Mouse (Mus musculus) v-Abl transformed pro-B cells (cell line): ENCODE measurements around the gene Efhd2.

ENCODE experiments used
- in situ Hi-C, 2 experiments: fragments of 400-800 bp; cut with MboI; formaldehyde crosslinking; loops; one replicate each; pipeline ENCODE4 v1.15.1; 2025; ENCODE audit not compliant: unreplicated experiment in 2 of 2

Efhd2 gene

GRCm38 (mm10) chr4:141874601-141875460 lies at the start of gene Efhd2:
Efhd2 (minus strand) TSS chr4:141874920.
- in situ Hi-C loops: loop anchor here (25.0 kb wide), 3 partner anchors 1362 to 1537 kb away; partner anchors contain the start of genes Pramef8 (in 1 of the 2) and Pramel1 (in 1 of the 2)

GRCm38 (mm10) chr4:141923961-141924360 lies 49.2 kb upstream of the Efhd2 start:
- in situ Hi-C loops: no loop called here

GRCm38 (mm10) chr4:141920391-141920790 lies 45.7 kb upstream of the Efhd2 start:
- in situ Hi-C loops: no loop called here

- in situ Hi-C loops: no loop called here
Observed at GRCm38 (mm10) chr4:141917735-141918419, 43.2 kb upstream of the Efhd2 start.

GRCm38 (mm10) chr4:141914040-141914439 lies 39.3 kb upstream of the Efhd2 start:
- in situ Hi-C loops: no loop called here

GRCm38 (mm10) chr4:141913201-141913993 lies 38.7 kb upstream of the Efhd2 start:
- in situ Hi-C loops: no loop called here

GRCm38 (mm10) chr4:141904710-141905109 lies 30.0 kb upstream of the Efhd2 start:
- in situ Hi-C loops: no loop called here

- in situ Hi-C loops: no loop called here
Observed at GRCm38 (mm10) chr4:141902479-141902858, 27.7 kb upstream of the Efhd2 start.

- in situ Hi-C loops: no loop called here
Observed at GRCm38 (mm10) chr4:141901711-141902478, 27.2 kb upstream of the Efhd2 start.

GRCm38 (mm10) chr4:141900421-141900820 lies 25.7 kb upstream of the Efhd2 start:
- in situ Hi-C loops: no loop called here

GRCm38 (mm10) chr4:141899936-141900335 lies 25.2 kb upstream of the Efhd2 start:
- in situ Hi-C loops: no loop called here

GRCm38 (mm10) chr4:141898905-141899304 lies 24.2 kb upstream of the Efhd2 start:
- in situ Hi-C loops: no loop called here

GRCm38 (mm10) chr4:141897838-141898237 lies 23.1 kb upstream of the Efhd2 start:
- in situ Hi-C loops: no loop called here

- in situ Hi-C loops: no loop called here
Observed at GRCm38 (mm10) chr4:141897225-141897624, 22.5 kb upstream of the Efhd2 start.

- in situ Hi-C loops: no loop called here
Observed at GRCm38 (mm10) chr4:141895772-141896171, 21.1 kb upstream of the Efhd2 start.

- in situ Hi-C loops: no loop called here
Observed at GRCm38 (mm10) chr4:141893157-141893784, 18.6 kb upstream of the Efhd2 start.

GRCm38 (mm10) chr4:141886385-141886968 lies 11.8 kb upstream of the Efhd2 start:
- in situ Hi-C loops: no loop called here

GRCm38 (mm10) chr4:141885451-141885850 lies 10.7 kb upstream of the Efhd2 start:
- in situ Hi-C loops: no loop called here

- in situ Hi-C loops: no loop called here
Observed at GRCm38 (mm10) chr4:141882858-141883257, 8.1 kb upstream of the Efhd2 start.
